Mouse (Mus musculus) C2C12 (cell line): ENCODE measurements around the gene Fbxo10.

Source experiments
- CEBPB ChIP-seq: IDR thresholded peaks from one replicate; pipeline ENCODE4 v1.6.1; 2011; ENCODE audit warnings: low read depth, mild to moderate bottlenecking, control low read depth, moderate library complexity
- CTCF ChIP-seq: IDR thresholded peaks from one replicate; pipeline ENCODE4 v1.5.1; 2011; ENCODE audit not compliant: control insufficient read depth, insufficient read depth, insufficient read length
- MAX ChIP-seq: IDR thresholded peaks from one replicate; pipeline ENCODE4 v1.6.1; 2011; ENCODE audit warnings: mild to moderate bottlenecking, control low read depth
- MYOD1 ChIP-seq: IDR thresholded peaks from one replicate; pipeline ENCODE4 v1.6.1; 2011; ENCODE audit warnings: low read depth; ENCODE audit not compliant: control insufficient read depth, insufficient read length
- MYOG ChIP-seq: IDR thresholded peaks from one replicate; pipeline ENCODE4 v1.6.1; 2011; ENCODE audit not compliant: control insufficient read depth, insufficient read length; ENCODE audit errors: extremely low read depth
- USF1 ChIP-seq: IDR thresholded peaks from one replicate; pipeline ENCODE4 v1.6.1; 2011; ENCODE audit warnings: low read depth, mild to moderate bottlenecking, control low read depth, moderate library complexity

DNA sequence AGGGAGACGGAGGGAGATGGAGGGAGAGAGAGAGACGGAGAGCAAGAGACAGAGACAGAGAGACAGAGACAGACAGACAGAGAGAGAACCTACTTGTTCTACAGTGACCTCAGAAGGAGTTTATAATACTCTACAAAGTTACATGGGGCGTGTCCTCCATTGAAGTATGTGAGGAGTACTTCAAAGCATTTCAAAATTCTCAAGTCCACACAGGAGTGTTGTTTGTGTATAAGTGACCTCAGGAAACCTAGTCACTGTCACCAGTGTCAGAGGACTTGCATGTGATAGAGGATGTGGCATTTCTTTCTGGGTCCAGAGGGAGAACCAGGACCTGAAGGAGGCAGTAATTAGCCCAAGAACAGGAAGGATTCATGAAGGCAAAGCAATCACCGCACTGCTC lies 46.6 kb upstream of the Fbxo10 start:
- TF ChIP-seq MAX (no peak), CTCF (no peak), USF1 (no peak), MYOD1 (no peak), CEBPB (no peak), MYOG (no peak)
